9 mouse cellular contexts compared by ENCODE assay signal in genomic region chr8:126943565-126943964, GRCm38 (mm10). TPM values are rescaled to one million over a fixed set of nuclear protein-coding genes. Genes with fewer than 3 reads are reported as not detected.
DNase-seq lines count a peak whose midpoint lies in the region; ATAC-seq lines count a peak whose summit lies in the region.
"Had no signal": no experiment of that assay in that cellular context is flagged by ENCODE, and none has a peak within 500 bp of the region (broad histone marks: within the 10 kb centered on the region; RNA-seq: fewer than 3 reads in every experiment).

No protein-coding gene starts in this region.

- peak overlapping the region; percentile 77 for H3K4me3 ChIP-seq in forebrain, embryonic 12.5 days (replicated peaks)
- no peak overlapping the region for H3K4me3 ChIP-seq in forebrain, embryonic 16.5 days (replicated peaks; ENCODE audit: low read length)
- peak overlapping the region; percentile 99 for H3K4me3 ChIP-seq in megakaryocyte, embryonic 14.5 days (replicated peaks)
- peak overlapping the region; percentile 94; the same call in 1 of the 2 replicates for H3K4me3 ChIP-seq in limb, embryonic 12.5 days (replicated peaks)
- H3K4me3 ChIP-seq in stomach, embryonic 16.5 days (replicated peaks; ENCODE audit: low read length): no peak overlapping the region

- H3K36me3 ChIP-seq in forebrain, embryonic 12.5 days (replicated peaks): peaks cover 22% of the 10 kb centered on the region
- H3K36me3 ChIP-seq in forebrain, embryonic 16.5 days (ENCODE audit: control insufficient read depth, insufficient read depth): peaks cover 8% of the 10 kb centered on the region; the same call in 1 of the 2 replicates
- H3K36me3 ChIP-seq in megakaryocyte, embryonic 14.5 days (replicated peaks; ENCODE audit: low read length): peaks cover 50% of the 10 kb centered on the region
- H3K36me3 ChIP-seq in limb, embryonic 12.5 days: peaks cover 28% of the 10 kb centered on the region
- H3K36me3 ChIP-seq in stomach, embryonic 16.5 days (ENCODE audit: control insufficient read depth, insufficient read depth, low read length): peaks cover 5% of the 10 kb centered on the region; the same call in 1 of the 2 replicates

- H3K27ac ChIP-seq in forebrain, embryonic 12.5 days: no peak overlapping the region
- H3K27ac ChIP-seq in forebrain, embryonic 16.5 days (ENCODE audit: low read length): no peak overlapping the region
- no peak overlapping the region for H3K27ac ChIP-seq in limb, embryonic 12.5 days
- H3K27ac ChIP-seq in stomach, embryonic 16.5 days (ENCODE audit: low read length): no peak overlapping the region

- H3K4me2 ChIP-seq in forebrain, embryonic 12.5 days: peak overlapping the region; percentile 93; the same call in 1 of the 2 replicates
- no peak overlapping the region for H3K4me2 ChIP-seq in forebrain, embryonic 16.5 days (ENCODE audit: low read length)
- peak overlapping the region; percentile 92 for H3K4me2 ChIP-seq in limb, embryonic 12.5 days
- peak overlapping the region; percentile 82 for H3K4me2 ChIP-seq in stomach, embryonic 16.5 days (ENCODE audit: low read depth, low read length)

- 92% methylated on average over 7 of the region's 7 CpGs for WGBS in forebrain, embryonic 12.5 days
- 94% methylated on average over 7 of the region's 7 CpGs for WGBS in forebrain, embryonic 16.5 days
- WGBS in limb, embryonic 12.5 days: 91% methylated on average over 7 of the region's 7 CpGs
- 87% methylated on average over 7 of the region's 7 CpGs for WGBS in stomach, embryonic 16.5 days

- no peak overlapping the region for H3K9ac ChIP-seq in forebrain, embryonic 12.5 days
- no peak overlapping the region for H3K9ac ChIP-seq in forebrain, embryonic 16.5 days (replicated peaks; ENCODE audit: low read depth, low read length)
- H3K9ac ChIP-seq in limb, embryonic 12.5 days (replicated peaks): no peak overlapping the region
- no peak overlapping the region for H3K9ac ChIP-seq in stomach, embryonic 16.5 days (ENCODE audit: low read length)

- no peak for ATAC-seq in forebrain, embryonic 12.5 days (ENCODE audit: low FRiP score)
- no peak for ATAC-seq in forebrain, embryonic 16.5 days
- no peak for ATAC-seq in megakaryocyte, adult 5-6 weeks (ENCODE audit: poor library complexity, severe bottlenecking)
- ATAC-seq in limb, embryonic 12.5 days (ENCODE audit: insufficient number of reproducible peaks, insufficient read depth, low FRiP score, low TSS enrichment, low read depth): no peak
- no peak for ATAC-seq in stomach, embryonic 16.5 days (ENCODE audit: insufficient read depth, low FRiP score)
- no peak for ATAC-seq in megakaryocyte progenitor cell, adult 5-6 weeks (replicated peaks; ENCODE audit: poor library complexity)

- DNase-seq in frontal cortex, adult 2 months (ENCODE audit: extremely low spot score in 1 of 2, low spot score in 1 of 2): no peak
- DNase-seq: gastrocnemius, postnatal 25 days had no signal

- H3K9me3 ChIP-seq in forebrain, embryonic 12.5 days: no peaks in the 10 kb centered on the region
- no peaks in the 10 kb centered on the region for H3K9me3 ChIP-seq in forebrain, embryonic 16.5 days (ENCODE audit: control insufficient read depth, low read length)
- no peaks in the 10 kb centered on the region for H3K9me3 ChIP-seq in megakaryocyte, embryonic 14.5 days
- no peaks in the 10 kb centered on the region for H3K9me3 ChIP-seq in limb, embryonic 12.5 days
- H3K9me3 ChIP-seq in stomach, embryonic 16.5 days (replicated peaks; ENCODE audit: control insufficient read depth, low read length): no peaks in the 10 kb centered on the region

- H3K27me3 ChIP-seq in forebrain, embryonic 12.5 days: no peaks in the 10 kb centered on the region
- no peaks in the 10 kb centered on the region for H3K27me3 ChIP-seq in forebrain, embryonic 16.5 days (replicated peaks; ENCODE audit: control insufficient read depth, insufficient read depth, low read length)
- H3K27me3 ChIP-seq in megakaryocyte, embryonic 14.5 days (replicated peaks): no peaks in the 10 kb centered on the region
- no peaks in the 10 kb centered on the region for H3K27me3 ChIP-seq in limb, embryonic 12.5 days
- H3K27me3 ChIP-seq in stomach, embryonic 16.5 days (ENCODE audit: control insufficient read depth, insufficient read depth, low read length): no peaks in the 10 kb centered on the region

- H3K4me1 ChIP-seq in forebrain, embryonic 12.5 days: peaks cover 23% of the 10 kb centered on the region
- H3K4me1 ChIP-seq in forebrain, embryonic 16.5 days (replicated peaks; ENCODE audit: control insufficient read depth, insufficient read depth, low read length): peaks cover 26% of the 10 kb centered on the region
- peaks cover 44% of the 10 kb centered on the region for H3K4me1 ChIP-seq in megakaryocyte, embryonic 14.5 days
- H3K4me1 ChIP-seq in limb, embryonic 12.5 days (replicated peaks): peaks cover 16% of the 10 kb centered on the region
- peaks cover 16% of the 10 kb centered on the region for H3K4me1 ChIP-seq in stomach, embryonic 16.5 days (ENCODE audit: control insufficient read depth, insufficient read depth, low read length)

RNA-seq across cellular contexts. Expression of gene Tomm20, which starts 2.1 kb away (rescaled TPM):
- 194 and 201 TPM in 2 replicates for polyA plus RNA-seq in forebrain, embryonic 12.5 days (2016; fragmentation: Nextera tagmentation; extraction: Ambion mirVana)
- polyA plus RNA-seq in forebrain, embryonic 16.5 days (2015; fragmentation: Nextera tagmentation; extraction: Ambion mirVana): 191 and 193 TPM in 2 replicates
- 997 and 1,071 TPM in 2 replicates for polyA plus RNA-seq in megakaryocyte, embryonic 14.5 days (2012; ENCODE audit: insufficient read depth, low replicate concordance)
- 47.7 and 70.1 TPM in 2 replicates for total RNA-seq in megakaryocyte, adult 5-6 weeks (2015)
- 69.9 and 71.9 TPM in 2 replicates for total RNA-seq in megakaryocyte, adult 5-6 weeks (2017)
- 217 and 222 TPM in 2 replicates for polyA plus RNA-seq in limb, embryonic 12.5 days (2016; fragmentation: Nextera tagmentation; extraction: Ambion mirVana)
- polyA plus RNA-seq in stomach, embryonic 16.5 days (2015; fragmentation: Nextera tagmentation; extraction: Ambion mirVana): 170 and 206 TPM in 2 replicates
- total RNA-seq in megakaryocyte progenitor cell, adult 5-6 weeks (2015): 118 and 141 TPM in 2 replicates
- 182 and 238 TPM in 2 replicates for total RNA-seq in megakaryocyte progenitor cell, adult 5-6 weeks (2017)
- polyA plus RNA-seq in frontal cortex, adult 2 months (2012; rRNA removed): 104 and 115 TPM in 2 replicates

RNA-seq across cellular contexts. Expression of gene Rbm34, which starts 27.3 kb away (rescaled TPM):
- polyA plus RNA-seq in forebrain, embryonic 12.5 days (2016; fragmentation: Nextera tagmentation; extraction: Ambion mirVana): 30.4 and 33.0 TPM in 2 replicates
- 23.8 and 23.9 TPM in 2 replicates for polyA plus RNA-seq in forebrain, embryonic 16.5 days (2015; fragmentation: Nextera tagmentation; extraction: Ambion mirVana)
- polyA plus RNA-seq in megakaryocyte, embryonic 14.5 days (2012; ENCODE audit: insufficient read depth, low replicate concordance): 4.8 and 6.9 TPM in 2 replicates
- total RNA-seq in megakaryocyte, adult 5-6 weeks (2015): 22.9 and 32.9 TPM in 2 replicates
- 28.2 and 35.2 TPM in 2 replicates for total RNA-seq in megakaryocyte, adult 5-6 weeks (2017)
- polyA plus RNA-seq in limb, embryonic 12.5 days (2016; fragmentation: Nextera tagmentation; extraction: Ambion mirVana): 35.6 TPM in 2 replicates
- 13.4 and 17.8 TPM in 2 replicates for polyA plus RNA-seq in stomach, embryonic 16.5 days (2015; fragmentation: Nextera tagmentation; extraction: Ambion mirVana)
- total RNA-seq in megakaryocyte progenitor cell, adult 5-6 weeks (2015): 35.8 and 40.0 TPM in 2 replicates
- total RNA-seq in megakaryocyte progenitor cell, adult 5-6 weeks (2017): 51.6 and 52.3 TPM in 2 replicates
- 9.6 and 11.6 TPM in 2 replicates for polyA plus RNA-seq in frontal cortex, adult 2 months (2012; rRNA removed)

Comparison
In these comparisons a context has a peak if more than half of its experiments do, and no peak if none do; other contexts are left out.
1. H3K4me3 ChIP-seq: peak in forebrain, embryonic 12.5 days (single experiment), megakaryocyte, embryonic 14.5 days (single experiment) and limb, embryonic 12.5 days (single experiment); none in forebrain, embryonic 16.5 days (single experiment) and stomach, embryonic 16.5 days (single experiment).